Mouse (Mus musculus) CH12.LX (cell line): Measurements from ENCODE around the gene 4930556J24Rik. TPM values are rescaled to one million over a fixed set of nuclear protein-coding genes. Genes with fewer than 3 reads are reported as not detected.

ENCODE experiments used
- DNase-seq: peaks from one replicate; pipeline ENCODE4 v3.0.0-alpha.2; 2013; ENCODE audit errors: extremely low read depth
- H3K27ac ChIP-seq: 2 replicates; pipeline ENCODE4 v1.5.1; 2012; ENCODE audit warnings: low read depth, mild to moderate bottlenecking, control low read depth, moderate library complexity; ENCODE audit not compliant: insufficient read depth
- H3K27me3 ChIP-seq: replicated peaks from 2 replicates; pipeline ENCODE3; 2012; ENCODE audit warnings: inconsistent platforms
- H3K36me3 ChIP-seq, 2 experiments: replicated peaks in 1 of 2; 2 replicates each; pipeline versions ENCODE3 to v1.6.1; 2012; ENCODE audit warnings: inconsistent platforms in 1 of 2, low read length in 1 of 2, mild to moderate bottlenecking in 1 of 2, mixed read lengths in 1 of 2, moderate library complexity in 1 of 2; ENCODE audit not compliant: control insufficient read depth in 1 of 2, insufficient read depth in 1 of 2
- H3K4me1 ChIP-seq, 2 experiments: 2 replicates each; pipeline ENCODE4 v1.6.1; 2012; ENCODE audit warnings: inconsistent platforms in 1 of 2, moderate library complexity in 1 of 2; ENCODE audit not compliant: insufficient read depth in 2 of 2, control insufficient read depth in 1 of 2
- H3K4me2 ChIP-seq: 2 replicates; pipeline ENCODE4 v1.6.1; 2012; ENCODE audit warnings: low read depth, mild to moderate bottlenecking, control low read depth; ENCODE audit not compliant: poor library complexity, insufficient read depth, severe bottlenecking
- H3K4me3 ChIP-seq, 3 experiments: fragments of 150-350 bp in 1 of 3; sonication (generic) in 1 of 3; replicated peaks in 1 of 3; 2 replicates each; pipeline versions ENCODE3 to v1.5.1; 2011 to 2012; ENCODE audit warnings: low read depth in 2 of 3, low read length in 2 of 3, mild to moderate bottlenecking in 2 of 3, moderate library complexity in 2 of 3, control low read depth in 1 of 3, improper control_type of control experiment in 1 of 3, inconsistent platforms in 1 of 3, mixed read lengths in 1 of 3; ENCODE audit not compliant: poor library complexity in 1 of 3
- H3K79me2 ChIP-seq: replicated peaks from 2 replicates; pipeline ENCODE4 v1.6.1; 2012; ENCODE audit warnings: mild to moderate bottlenecking, moderate library complexity; ENCODE audit not compliant: control insufficient read depth, poor library complexity, insufficient read depth, severe bottlenecking; ENCODE audit errors: extremely low read depth
- H3K9ac ChIP-seq: 2 replicates; pipeline ENCODE4 v1.6.1; 2012; ENCODE audit warnings: low read depth, mild to moderate bottlenecking, control low read depth, moderate library complexity; ENCODE audit not compliant: insufficient read depth
- H3K9me3 ChIP-seq: replicated peaks from 2 replicates; pipeline ENCODE3; 2012; ENCODE audit warnings: low read length, inconsistent platforms, mixed read lengths
- CHD1 ChIP-seq: IDR thresholded peaks from 2 replicates; pipeline ENCODE4 v1.6.1; 2012; ENCODE audit warnings: low read depth, low read length, improper control_type of control experiment, inconsistent platforms
- CTCF ChIP-seq, 2 experiments: IDR thresholded peaks in 1 of 2; conservative IDR thresholded peaks in 1 of 2; 2 replicates each; pipeline ENCODE4 v1.5.1; 2011 to 2012; ENCODE audit warnings: low read depth in 2 of 2, low read length in 2 of 2, improper control_type of control experiment in 1 of 2, inconsistent platforms in 1 of 2, mild to moderate bottlenecking in 1 of 2, moderate library complexity in 1 of 2
- E2F4 ChIP-seq: IDR thresholded peaks from 2 replicates; pipeline ENCODE4 v1.6.1; 2011; ENCODE audit warnings: low read depth, low read length, improper control_type of control experiment; ENCODE audit not compliant: insufficient replicate concordance
- ELF1 ChIP-seq: IDR thresholded peaks from 2 replicates; pipeline ENCODE4 v1.6.1; 2014; ENCODE audit warnings: low read depth, mild to moderate bottlenecking, inconsistent platforms, low read length, improper control_type of control experiment
- EP300 ChIP-seq: IDR thresholded peaks from 2 replicates; pipeline ENCODE4 v1.6.1; 2011; ENCODE audit warnings: low read length, improper control_type of control experiment
- GABPA ChIP-seq: IDR thresholded peaks from 2 replicates; pipeline ENCODE4 v1.6.1; 2012; ENCODE audit warnings: low read depth, low read length, improper control_type of control experiment, inconsistent platforms; ENCODE audit not compliant: insufficient replicate concordance
- IRF4 ChIP-seq: IDR thresholded peaks from 2 replicates; pipeline ENCODE4 v1.6.1; 2014; ENCODE audit warnings: low read depth, mild to moderate bottlenecking, inconsistent platforms, low read length, improper control_type of control experiment
- JUN ChIP-seq: IDR thresholded peaks from 2 replicates; pipeline ENCODE4 v1.6.1; 2011; ENCODE audit warnings: low read depth, mild to moderate bottlenecking, low read length, improper control_type of control experiment, moderate library complexity; ENCODE audit not compliant: insufficient read depth
- JUND ChIP-seq: conservative IDR thresholded peaks from 2 replicates; pipeline ENCODE4 v1.6.1; 2011; ENCODE audit warnings: low read depth, low read length, improper control_type of control experiment
- KAT2A ChIP-seq: IDR thresholded peaks from 2 replicates; pipeline ENCODE4 v1.6.1; 2012; ENCODE audit warnings: low read length, improper control_type of control experiment, inconsistent platforms; ENCODE audit not compliant: insufficient replicate concordance
- MAFK ChIP-seq: IDR thresholded peaks from 2 replicates; pipeline ENCODE4 v1.6.1; 2011; ENCODE audit warnings: low read length, improper control_type of control experiment; ENCODE audit not compliant: insufficient replicate concordance
- MAX ChIP-seq: IDR thresholded peaks from 2 replicates; pipeline ENCODE4 v1.6.1; 2011; ENCODE audit warnings: low read length, improper control_type of control experiment
- MAZ ChIP-seq: IDR thresholded peaks from 2 replicates; pipeline ENCODE4 v1.6.1; 2012; ENCODE audit warnings: low read depth, mild to moderate bottlenecking, inconsistent platforms, low read length, improper control_type of control experiment, moderate library complexity
- MEF2A ChIP-seq: IDR thresholded peaks from 2 replicates; pipeline ENCODE4 v1.6.1; 2014; ENCODE audit warnings: low read depth, mild to moderate bottlenecking, inconsistent platforms, low read length, improper control_type of control experiment, borderline replicate concordance
- MYC ChIP-seq: IDR thresholded peaks from 2 replicates; pipeline ENCODE4 v1.6.1; 2011; ENCODE audit warnings: low read depth, mild to moderate bottlenecking, improper control_type of control experiment, low read length
- NELFE ChIP-seq: IDR thresholded peaks from 2 replicates; pipeline ENCODE4 v1.6.1; 2011; ENCODE audit warnings: low read depth, low read length, improper control_type of control experiment
- PAX5 ChIP-seq: IDR thresholded peaks from 2 replicates; pipeline ENCODE4 v1.6.1; 2012; ENCODE audit warnings: low read length, inconsistent platforms, mixed read lengths
- POLR2A ChIP-seq: IDR thresholded peaks from 2 replicates; pipeline ENCODE4 v1.6.1; 2011; ENCODE audit warnings: low read depth, mild to moderate bottlenecking, improper control_type of control experiment, low read length
- POLR2AphosphoS2 ChIP-seq: IDR thresholded peaks from 2 replicates; pipeline ENCODE4 v1.6.1; 2011; ENCODE audit warnings: low read depth, low read length, improper control_type of control experiment
- RCOR1 ChIP-seq: conservative IDR thresholded peaks from 2 replicates; pipeline ENCODE4 v1.6.1; 2012; ENCODE audit warnings: low read depth, mild to moderate bottlenecking, inconsistent platforms, low read length, improper control_type of control experiment
- TCF12 ChIP-seq: IDR thresholded peaks from 2 replicates; pipeline ENCODE4 v1.6.1; 2014; ENCODE audit warnings: low read depth, mild to moderate bottlenecking, inconsistent platforms, low read length, improper control_type of control experiment
- UBTF ChIP-seq: IDR thresholded peaks from 2 replicates; pipeline ENCODE4 v1.6.1; 2012; ENCODE audit warnings: low read depth, mild to moderate bottlenecking, inconsistent platforms, low read length, improper control_type of control experiment, moderate library complexity
- USF2 ChIP-seq: conservative IDR thresholded peaks from 2 replicates; pipeline ENCODE4 v1.6.1; 2011; ENCODE audit warnings: low read depth, low read length, improper control_type of control experiment
- ZC3H11A ChIP-seq: IDR thresholded peaks from 2 replicates; pipeline ENCODE4 v1.6.1; 2012; ENCODE audit warnings: low read depth, mild to moderate bottlenecking, inconsistent platforms, low read length, improper control_type of control experiment
- ZNF384 ChIP-seq: IDR thresholded peaks from 2 replicates; pipeline ENCODE4 v1.6.1; 2012; ENCODE audit warnings: low read depth, low read length, improper control_type of control experiment, inconsistent platforms
- dilution Hi-C: fragments of 300-500 bp; cut with MboI; formaldehyde crosslinking; loops from 2 replicates; pipeline ENCODE4 v1.14.3; 2020; ENCODE audit warnings: low sequenced_read_pairs; ENCODE audit not compliant: extremely low pct_unique_long_range_greater_than_20kb, extremely low pct_ligation_motif_present
- in situ Hi-C: fragments of 300-500 bp; cut with MboI; formaldehyde crosslinking; loops from 3 replicates; pipeline ENCODE4 v1.14.3; 2019; ENCODE audit warnings: low sequenced_read_pairs, low pct_ligation_motif_present, low pct_unique_long_range_greater_than_20kb, mixed read lengths
- polyA plus RNA-seq: library from polyadenylated mRNA; unstranded; fragments of >175 nt; gene quantifications from 2 replicates; pipeline ENCODE4 v1.2.1, GENCODE M21; 2012; ENCODE audit warnings: low read depth; ENCODE audit not compliant: insufficient read length
- total RNA-seq, 2 experiments: library from RNA; depleted of rRNA; stranded (reverse); fragments of 300-350 nt in 1 of 2; fragments of >200 nt in 1 of 2; gene quantifications; 2 replicates each; pipeline ENCODE4 v1.2.3; 2012 to 2014

4930556J24Rik gene
- total and polyA plus RNA-seq, 3 experiments = 0.21 to 0.70 TPM; not detected in 1

DNA sequence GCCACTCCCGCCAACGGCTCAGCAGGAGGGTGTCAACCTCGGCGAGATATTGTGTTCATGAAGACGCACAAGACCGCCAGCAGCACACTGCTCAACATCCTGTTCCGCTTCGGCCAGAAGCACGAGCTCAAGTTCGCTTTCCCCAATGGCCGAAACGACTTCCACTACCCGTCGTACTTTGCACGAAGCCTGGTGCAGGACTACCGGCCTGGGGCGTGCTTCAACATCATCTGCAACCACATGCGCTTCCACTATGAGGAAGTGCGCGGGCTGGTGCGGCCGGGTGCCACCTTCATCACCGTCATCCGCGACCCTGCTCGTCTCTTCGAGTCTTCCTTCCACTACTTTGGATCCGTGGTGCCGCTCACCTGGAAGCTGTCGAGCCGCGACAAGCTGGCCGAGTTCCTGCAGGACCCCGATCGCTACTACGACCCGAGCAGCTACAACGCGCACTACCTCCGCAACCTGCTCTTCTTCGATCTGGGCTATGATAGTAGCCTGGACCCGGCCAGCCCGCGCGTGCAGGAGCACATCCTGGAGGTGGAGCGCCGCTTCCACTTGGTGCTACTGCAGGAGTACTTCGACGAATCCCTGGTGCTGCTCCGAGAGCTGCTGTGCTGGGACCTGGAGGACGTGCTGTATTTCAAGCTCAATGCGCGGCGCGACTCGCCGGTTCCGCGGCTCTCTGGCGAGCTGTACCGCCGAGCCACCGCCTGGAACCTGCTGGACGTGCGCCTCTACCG is 21.6 kb upstream of the 4930556J24Rik start:
- peaks cover 3% of the 10 kb centered on the region for H3K9me3 ChIP-seq
- DNase-seq = no peak
- no peaks in the 10 kb centered on the region for H3K36me3 ChIP-seq
- no peaks in the 10 kb centered on the region for H3K79me2 ChIP-seq
- no peak for TF ChIP-seq JUN
- no peak for TF ChIP-seq CHD1
- no peak for TF ChIP-seq KAT2A
- TF ChIP-seq NELFE = no peak
- no peak for TF ChIP-seq MAZ
- TF ChIP-seq MAX = no peak
- no peak for TF ChIP-seq MEF2A
- TF ChIP-seq MYC = no peak
- TF ChIP-seq PAX5 = no peak
- no peak for TF ChIP-seq POLR2A
- TF ChIP-seq IRF4 = no peak
- TF ChIP-seq USF2 = no peak
- TF ChIP-seq EP300 = no peak
- no peak for TF ChIP-seq ZC3H11A
- no peak for TF ChIP-seq UBTF
- no peak overlapping the region for H3K27ac ChIP-seq
- peaks cover 2 to 5% of the 10 kb centered on the region in 2 experiments; a peak in 3 of 4 replicates for H3K4me1 ChIP-seq
- in situ Hi-C loops = no loop called here
- dilution Hi-C loops = no loop called here
- no peak overlapping the region for H3K4me2 ChIP-seq
- H3K9ac ChIP-seq = no peak overlapping the region
- no peak overlapping the region for H3K4me3 ChIP-seq
- no peaks in the 10 kb centered on the region for H3K27me3 ChIP-seq

DNA sequence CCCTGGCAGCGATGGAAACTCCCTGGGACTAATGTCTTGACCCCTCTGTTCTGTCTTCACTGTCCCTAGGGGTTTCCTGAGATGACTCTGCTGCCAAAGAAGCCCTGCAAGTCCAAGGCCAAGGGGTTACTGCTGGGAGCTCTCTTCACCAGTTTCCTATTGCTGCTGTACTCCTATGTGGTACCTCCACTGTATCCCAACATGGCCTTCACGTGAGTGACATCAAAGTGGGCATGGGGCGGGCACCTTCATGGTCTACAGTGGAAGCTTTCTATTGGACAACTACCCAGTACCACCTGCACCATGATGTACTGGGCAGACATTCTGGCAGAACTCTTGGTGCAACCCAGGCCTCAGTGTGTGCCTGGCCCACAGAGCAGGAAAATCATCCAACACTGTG is 20.3 kb upstream of the 4930556J24Rik start:
- Histone ChIP-seq H3K36me3 (no peaks in the 10 kb centered on the region), H3K4me3 (no peak overlapping the region), H3K4me2 (no peak overlapping the region), H3K9me3 (peaks cover 3% of the 10 kb centered on the region)
- no peak for DNase-seq
- dilution Hi-C loops = no loop called here
- no peak for TF ChIP-seq MAFK
- no peak for TF ChIP-seq MEF2A
- no peak for TF ChIP-seq JUN
- no peak for TF ChIP-seq IRF4
- TF ChIP-seq MAX = no peak
- no peak for TF ChIP-seq JUND
- TF ChIP-seq POLR2AphosphoS2 = no peak
- no peak for TF ChIP-seq TCF12
- no peak for TF ChIP-seq ZNF384
- TF ChIP-seq RCOR1 = no peak
- no peak for TF ChIP-seq ELF1
- no peak for TF ChIP-seq MAZ
- no peak for TF ChIP-seq POLR2A
- TF ChIP-seq NELFE = no peak
- TF ChIP-seq GABPA = no peak
- no peak for TF ChIP-seq E2F4
- TF ChIP-seq CTCF (conservative IDR thresholded peaks at IDR 0.05 in 1 of 2, IDR thresholded peaks at IDR 0.05 in 1 of 2; ENCODE audit: low read depth in 2 of 2, low read length in 2 of 2) = no peak
- TF ChIP-seq, all 38 proteins: peak for 0
- in situ Hi-C loops = no loop called here
- Histone ChIP-seq H3K27me3 (peaks cover 2% of the 10 kb centered on the region), H3K4me1 (peaks cover 7 to 9% of the 10 kb centered on the region in 2 experiments), H3K79me2 (no peaks in the 10 kb centered on the region), H3K27ac (no peak overlapping the region), H3K9ac (no peak overlapping the region)
